ENCODE assay signal across 27 mouse cellular contexts in the genomic region with DNA sequence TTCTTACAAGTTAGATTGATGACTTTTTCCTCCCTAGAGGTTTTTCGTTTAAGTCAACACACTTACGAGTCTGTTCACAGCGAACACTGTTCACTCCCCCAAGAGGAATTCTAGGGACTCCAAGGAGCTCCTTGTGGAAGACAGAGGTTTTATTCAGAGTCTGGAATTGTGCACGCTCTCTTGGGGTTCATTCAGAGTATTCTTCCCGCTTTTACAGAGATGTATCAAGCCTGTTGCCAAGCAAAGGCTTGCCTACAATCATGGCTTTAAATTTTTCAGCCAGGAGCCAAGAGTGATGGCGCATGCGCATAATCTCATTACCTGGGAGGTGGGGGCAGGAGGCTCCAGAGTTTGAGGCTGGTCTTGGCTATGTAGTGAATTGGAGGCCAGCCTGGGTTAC.
DNase-seq lines count a peak whose midpoint lies in the region; ATAC-seq and TF ChIP-seq lines count a peak whose summit lies in the region.
"Had no signal": no experiment of that assay in that cellular context is flagged by ENCODE, and none has a peak within 500 bp of the region (broad histone marks: within the 10 kb centered on the region; RNA-seq: fewer than 3 reads in every experiment).

No protein-coding gene starts in this region.

- no peaks in the 10 kb centered on the region for H3K9me3 ChIP-seq in kidney, postnatal 0 days (replicated peaks; ENCODE audit: low read length)
- no peaks in the 10 kb centered on the region for H3K9me3 ChIP-seq in neural tube, embryonic 13.5 days
- H3K9me3 ChIP-seq in neural tube, embryonic 15.5 days (replicated peaks) = no peaks in the 10 kb centered on the region
- H3K9me3 ChIP-seq in limb, embryonic 12.5 days = peaks cover 4% of the 10 kb centered on the region; the same call in 1 of the 2 replicates
- no peaks in the 10 kb centered on the region for H3K9me3 ChIP-seq in stomach, postnatal 0 days (ENCODE audit: control insufficient read depth, low read length)
- H3K9me3 ChIP-seq: embryonic facial prominence, embryonic 15.5 days; hindbrain, embryonic 15.5 days; midbrain, embryonic 13.5 days had no signal

- TF ChIP-seq CTCF in kidney, postnatal 0 days (IDR thresholded peaks at IDR 0.05; ENCODE audit: low read depth) = no peak
- TF ChIP-seq CTCF in stomach, postnatal 0 days (IDR thresholded peaks at IDR 0.05; ENCODE audit: low read depth) = no peak

- no peak overlapping the region for H3K4me3 ChIP-seq in kidney, postnatal 0 days (replicated peaks; ENCODE audit: low read depth, low read length)
- no peak overlapping the region for H3K4me3 ChIP-seq in neural tube, embryonic 13.5 days
- H3K4me3 ChIP-seq in neural tube, embryonic 15.5 days (replicated peaks) = no peak overlapping the region
- H3K4me3 ChIP-seq in limb, embryonic 12.5 days (replicated peaks) = no peak overlapping the region
- no peak overlapping the region for H3K4me3 ChIP-seq in stomach, postnatal 0 days (ENCODE audit: low read depth, low read length)
- H3K4me3 ChIP-seq: embryonic facial prominence, embryonic 15.5 days; heart, embryonic 12.5 days; hindbrain, embryonic 15.5 days; midbrain, embryonic 13.5 days had no signal

- H3K36me3 ChIP-seq in kidney, postnatal 0 days (ENCODE audit: insufficient read depth, low read length) = no peaks in the 10 kb centered on the region
- H3K36me3 ChIP-seq in neural tube, embryonic 13.5 days = no peaks in the 10 kb centered on the region
- H3K36me3 ChIP-seq in neural tube, embryonic 15.5 days = no peaks in the 10 kb centered on the region
- H3K36me3 ChIP-seq in limb, embryonic 12.5 days = no peaks in the 10 kb centered on the region
- H3K36me3 ChIP-seq in stomach, postnatal 0 days (ENCODE audit: control insufficient read depth, insufficient read depth, low read length) = no peaks in the 10 kb centered on the region
- H3K36me3 ChIP-seq: embryonic facial prominence, embryonic 15.5 days; heart, embryonic 12.5 days; hindbrain, embryonic 15.5 days; midbrain, embryonic 13.5 days had no signal

- WGBS in kidney, postnatal 0 days = 42% methylated on average over 7 of the region's 7 CpGs
- WGBS in neural tube, embryonic 13.5 days = 33% methylated on average over 7 of the region's 7 CpGs
- WGBS in neural tube, embryonic 15.5 days = 36% methylated on average over 7 of the region's 7 CpGs
- 74% methylated on average over 7 of the region's 7 CpGs for WGBS in limb, embryonic 12.5 days
- 38% methylated on average over 7 of the region's 7 CpGs for WGBS in stomach, postnatal 0 days

- ATAC-seq in kidney, postnatal 0 days (replicated peaks; ENCODE audit: low FRiP score, low read depth) = no peak
- no peak for ATAC-seq in neural tube, embryonic 13.5 days (ENCODE audit: low read depth)
- no peak for ATAC-seq in neural tube, embryonic 15.5 days (ENCODE audit: low FRiP score)
- ATAC-seq in limb, embryonic 12.5 days (ENCODE audit: insufficient number of reproducible peaks, insufficient read depth, low FRiP score, low TSS enrichment, low read depth) = no peak
- ATAC-seq in stomach, postnatal 0 days (ENCODE audit: low FRiP score, low TSS enrichment) = peak; percentile 42; the same call in 1 of the 2 replicates
- ATAC-seq: forebrain, embryonic 16.5 days; midbrain, embryonic 13.5 days had no signal

- no peak overlapping the region for H3K4me2 ChIP-seq in kidney, postnatal 0 days (ENCODE audit: low read length)
- no peak overlapping the region for H3K4me2 ChIP-seq in neural tube, embryonic 13.5 days
- no peak overlapping the region for H3K4me2 ChIP-seq in neural tube, embryonic 15.5 days
- H3K4me2 ChIP-seq in limb, embryonic 12.5 days = no peak overlapping the region
- no peak overlapping the region for H3K4me2 ChIP-seq in stomach, postnatal 0 days (replicated peaks; ENCODE audit: low read depth)
- H3K4me2 ChIP-seq: embryonic facial prominence, embryonic 15.5 days; heart, embryonic 12.5 days; hindbrain, embryonic 15.5 days; liver, embryonic 11.5 days; midbrain, embryonic 13.5 days had no signal

- no peak overlapping the region for H3K9ac ChIP-seq in kidney, postnatal 0 days (ENCODE audit: low read depth, low read length)
- no peak overlapping the region for H3K9ac ChIP-seq in neural tube, embryonic 13.5 days
- H3K9ac ChIP-seq in neural tube, embryonic 15.5 days (replicated peaks) = no peak overlapping the region
- no peak overlapping the region for H3K9ac ChIP-seq in limb, embryonic 12.5 days (replicated peaks)
- H3K9ac ChIP-seq in stomach, postnatal 0 days (ENCODE audit: low read length) = no peak overlapping the region
- H3K9ac ChIP-seq: embryonic facial prominence, embryonic 15.5 days; heart, embryonic 12.5 days; hindbrain, embryonic 15.5 days; midbrain, embryonic 13.5 days had no signal

- no peaks in the 10 kb centered on the region for H3K27me3 ChIP-seq in kidney, postnatal 0 days (ENCODE audit: insufficient read depth, low read length)
- H3K27me3 ChIP-seq in neural tube, embryonic 13.5 days = no peaks in the 10 kb centered on the region
- H3K27me3 ChIP-seq in neural tube, embryonic 15.5 days (replicated peaks) = no peaks in the 10 kb centered on the region
- no peaks in the 10 kb centered on the region for H3K27me3 ChIP-seq in limb, embryonic 12.5 days
- no peaks in the 10 kb centered on the region for H3K27me3 ChIP-seq in stomach, postnatal 0 days (ENCODE audit: control insufficient read depth, insufficient read depth, low read length)
- H3K27me3 ChIP-seq: embryonic facial prominence, embryonic 15.5 days; heart, embryonic 12.5 days; hindbrain, embryonic 15.5 days; midbrain, embryonic 13.5 days had no signal

- peak; percentile 59 for DNase-seq in kidney, postnatal 0 days (ENCODE audit: low spot score)
- no peak for DNase-seq in kidney, postnatal 10 days
- no peak for DNase-seq in stomach, postnatal 0 days (ENCODE audit: low spot score)
- no peak for DNase-seq in heart, adult 11 months
- DNase-seq in embryo, embryonic 10.5 days (ENCODE audit: low spot score) = no peak
- DNase-seq: adrenal gland, adult 2 months; cerebellum, adult 11-12 months; cerebellum, postnatal 10 days; embryo, embryonic 11 days; gastrocnemius, postnatal 14 days; heart, adult 18-20 months; heart, postnatal 10 days; kidney, adult 2 months; kidney, postnatal 14 days; left cerebral cortex, postnatal 4 days; lung, adult 18-20 months; right cerebral cortex, adult 18-20 months; right cerebral cortex, postnatal 4 days had no signal

- H3K27ac ChIP-seq in kidney, postnatal 0 days = no peak overlapping the region
- peak overlapping the region; percentile 30; the same call in 1 of the 2 replicates for H3K27ac ChIP-seq in neural tube, embryonic 13.5 days (replicated peaks)
- no peak overlapping the region for H3K27ac ChIP-seq in neural tube, embryonic 15.5 days (replicated peaks)
- H3K27ac ChIP-seq in limb, embryonic 12.5 days = peak overlapping the region; percentile 47; the same call in 1 of the 2 replicates
- peak overlapping the region; percentile 75 for H3K27ac ChIP-seq in stomach, postnatal 0 days (replicated peaks)
- H3K27ac ChIP-seq: embryonic facial prominence, embryonic 15.5 days; hindbrain, embryonic 15.5 days; midbrain, embryonic 13.5 days had no signal

- H3K4me1 ChIP-seq in kidney, postnatal 0 days (replicated peaks; ENCODE audit: insufficient read depth, low read length) = no peaks in the 10 kb centered on the region
- peaks cover 26% of the 10 kb centered on the region for H3K4me1 ChIP-seq in neural tube, embryonic 13.5 days (replicated peaks)
- peaks cover 12% of the 10 kb centered on the region; the same call in 1 of the 2 replicates for H3K4me1 ChIP-seq in neural tube, embryonic 15.5 days
- peaks cover 12% of the 10 kb centered on the region for H3K4me1 ChIP-seq in limb, embryonic 12.5 days (replicated peaks)
- no peaks in the 10 kb centered on the region for H3K4me1 ChIP-seq in stomach, postnatal 0 days (replicated peaks; ENCODE audit: control insufficient read depth, insufficient read depth)
- H3K4me1 ChIP-seq: embryonic facial prominence, embryonic 15.5 days had no signal

- TF ChIP-seq EP300 in stomach, postnatal 0 days (optimal IDR thresholded peaks at IDR 0.05) = no peak

Comparison
In these comparisons a context has a peak if more than half of its experiments do, and no peak if none do; other contexts are left out.
1. H3K27ac ChIP-seq: peak in neural tube, embryonic 13.5 days (single experiment), limb, embryonic 12.5 days (single experiment) and stomach, postnatal 0 days (single experiment); none in kidney, postnatal 0 days (single experiment) and neural tube, embryonic 15.5 days (single experiment).